Mouse (Mus musculus) brain, embryonic 14.5 days (tissue): ENCODE data around the gene Tns3.

Experiments
- CTCF ChIP-seq: fragments of 200-500 bp; IDR thresholded peaks from 2 replicates; pipeline ENCODE4 v1.5.1; 2012; ENCODE audit warnings: inconsistent platforms, mild to moderate bottlenecking, moderate library complexity, borderline replicate concordance; ENCODE audit not compliant: insufficient read depth, insufficient read length; ENCODE audit errors: extremely low read depth
- POLR2A ChIP-seq: fragments of 200-500 bp; IDR thresholded peaks from 2 replicates; pipeline ENCODE4 v1.6.1; 2012; ENCODE audit warnings: mild to moderate bottlenecking, inconsistent platforms, borderline replicate concordance; ENCODE audit not compliant: poor library complexity, insufficient read depth, insufficient read length, severe bottlenecking; ENCODE audit errors: extremely low read depth

- no peak for TF ChIP-seq POLR2A
- no peak for TF ChIP-seq CTCF
These were observed 89.8 kb downstream of the Tns3 start for GRCm38 (mm10) chr11:8574562-8574961.
